Mouse (Mus musculus): ENCODE results near the gene Oprm1. TPM values are rescaled to one million over a fixed set of nuclear protein-coding genes. Genes with fewer than 3 reads are reported as not detected.
A peak's percentile ranks its signal among the peaks of the same experiment; 100 is the strongest.

The Oprm1 gene
- total and polyA plus RNA-seq, 2 experiments from 2014 or later, result not detected

GRCm38 (mm10) chr10:7063752-7064457, 305.6 kb downstream of the Oprm1 start:
- Histone ChIP-seq H3K27me3 (ENCODE audit: control insufficient read depth, insufficient read depth, low read length) (no peaks in the 10 kb centered on the region), H3K27ac (ENCODE audit: low read depth) (no peak overlapping the region), H3K4me1 (ENCODE audit: control insufficient read depth, insufficient read depth) (no peaks in the 10 kb centered on the region), H3K9ac (replicated peaks; ENCODE audit: low read depth, low read length) (no peak overlapping the region), H3K36me3 (replicated peaks; ENCODE audit: control insufficient read depth, insufficient read depth, low read length) (no peaks in the 10 kb centered on the region), H3K4me2 (ENCODE audit: low read depth, low read length) (no peak overlapping the region), H3K9me3 (replicated peaks; ENCODE audit: control insufficient read depth, low read length) (no peaks in the 10 kb centered on the region), H3K4me3 (ENCODE audit: low read depth, low read length) (no peak overlapping the region)
- 72% methylated on average over 9 of the region's 9 CpGs for WGBS
- DNase-seq (ENCODE audit: low spot score) (no peak), ATAC-seq (ENCODE audit: insufficient read depth, low read depth) (no peak)
- no peak for TF ChIP-seq CTCF (IDR thresholded peaks at IDR 0.05; ENCODE audit: low read depth)
- TF ChIP-seq EP300 (IDR thresholded peaks at IDR 0.05; ENCODE audit: low read depth), result no peak

GRCm38 (mm10) chr10:7068608-7069007, 310.3 kb downstream of the Oprm1 start:
- H3K9ac ChIP-seq (replicated peaks; ENCODE audit: low read depth, low read length), result no peak overlapping the region
- H3K9me3 ChIP-seq (replicated peaks; ENCODE audit: control insufficient read depth, low read length), result no peaks in the 10 kb centered on the region
- no peaks in the 10 kb centered on the region for H3K27me3 ChIP-seq (ENCODE audit: control insufficient read depth, insufficient read depth, low read length)
- no peak overlapping the region for H3K4me2 ChIP-seq (ENCODE audit: low read depth, low read length)
- DNase-seq (ENCODE audit: low spot score) (no peak), ATAC-seq (ENCODE audit: insufficient read depth, low read depth) (no peak)
- no peak overlapping the region for H3K27ac ChIP-seq (ENCODE audit: low read depth)
- H3K4me1 ChIP-seq (ENCODE audit: control insufficient read depth, insufficient read depth), result no peaks in the 10 kb centered on the region
- no peak overlapping the region for H3K4me3 ChIP-seq (ENCODE audit: low read depth, low read length)
- WGBS, result 56% methylated on average over 12 of the region's 12 CpGs
- no peak for TF ChIP-seq EP300 (IDR thresholded peaks at IDR 0.05; ENCODE audit: low read depth)
- peak; percentile 36 for TF ChIP-seq CTCF (IDR thresholded peaks at IDR 0.05; ENCODE audit: low read depth)
- no peaks in the 10 kb centered on the region for H3K36me3 ChIP-seq (replicated peaks; ENCODE audit: control insufficient read depth, insufficient read depth, low read length)

- H3K4me2 ChIP-seq (ENCODE audit: low read depth, low read length), result no peak overlapping the region
- DNase-seq (ENCODE audit: low spot score) (no peak), ATAC-seq (ENCODE audit: insufficient read depth, low read depth) (no peak)
- H3K4me3 ChIP-seq (ENCODE audit: low read depth, low read length), result no peak overlapping the region
- H3K36me3 ChIP-seq (replicated peaks; ENCODE audit: control insufficient read depth, insufficient read depth, low read length), result no peaks in the 10 kb centered on the region
- H3K4me1 ChIP-seq (ENCODE audit: control insufficient read depth, insufficient read depth), result no peaks in the 10 kb centered on the region
- no peak for TF ChIP-seq CTCF (IDR thresholded peaks at IDR 0.05; ENCODE audit: low read depth)
- TF ChIP-seq EP300 (IDR thresholded peaks at IDR 0.05; ENCODE audit: low read depth), result no peak
- H3K27ac ChIP-seq (ENCODE audit: low read depth), result no peak overlapping the region
- no peaks in the 10 kb centered on the region for H3K27me3 ChIP-seq (ENCODE audit: control insufficient read depth, insufficient read depth, low read length)
- H3K9ac ChIP-seq (replicated peaks; ENCODE audit: low read depth, low read length), result no peak overlapping the region
- WGBS, result 84% methylated on average over 2 of the region's 2 CpGs
- H3K9me3 ChIP-seq (replicated peaks; ENCODE audit: control insufficient read depth, low read length), result no peaks in the 10 kb centered on the region
Observed at GRCm38 (mm10) chr10:7069090-7069489, 310.8 kb downstream of the Oprm1 start.

GRCm38 (mm10) chr10:7070100-7070835, 312.0 kb downstream of the Oprm1 start:
- Histone ChIP-seq H3K4me1 (ENCODE audit: control insufficient read depth, insufficient read depth) (no peaks in the 10 kb centered on the region), H3K36me3 (replicated peaks; ENCODE audit: control insufficient read depth, insufficient read depth, low read length) (no peaks in the 10 kb centered on the region), H3K4me3 (ENCODE audit: low read depth, low read length) (no peak overlapping the region), H3K4me2 (ENCODE audit: low read depth, low read length) (no peak overlapping the region), H3K27ac (ENCODE audit: low read depth) (no peak overlapping the region), H3K9me3 (replicated peaks; ENCODE audit: control insufficient read depth, low read length) (no peaks in the 10 kb centered on the region), H3K9ac (replicated peaks; ENCODE audit: low read depth, low read length) (no peak overlapping the region), H3K27me3 (ENCODE audit: control insufficient read depth, insufficient read depth, low read length) (no peaks in the 10 kb centered on the region)
- DNase-seq (ENCODE audit: low spot score) (no peak), ATAC-seq (ENCODE audit: insufficient read depth, low read depth) (no peak)
- 52% methylated on average over 8 of the region's 8 CpGs for WGBS
- TF ChIP-seq CTCF (IDR thresholded peaks at IDR 0.05; ENCODE audit: low read depth), result no peak
- no peak for TF ChIP-seq EP300 (IDR thresholded peaks at IDR 0.05; ENCODE audit: low read depth)

- no peaks in the 10 kb centered on the region for H3K9me3 ChIP-seq (replicated peaks; ENCODE audit: control insufficient read depth, low read length)
- H3K4me2 ChIP-seq (ENCODE audit: low read depth, low read length), result no peak overlapping the region
- no peaks in the 10 kb centered on the region for H3K27me3 ChIP-seq (ENCODE audit: control insufficient read depth, insufficient read depth, low read length)
- H3K4me3 ChIP-seq (ENCODE audit: low read depth, low read length), result no peak overlapping the region
- WGBS, result 80% methylated on average over 5 of the region's 5 CpGs
- no peaks in the 10 kb centered on the region for H3K36me3 ChIP-seq (replicated peaks; ENCODE audit: control insufficient read depth, insufficient read depth, low read length)
- DNase-seq (ENCODE audit: low spot score), result no peak
- no peaks in the 10 kb centered on the region for H3K4me1 ChIP-seq (ENCODE audit: control insufficient read depth, insufficient read depth)
- ATAC-seq (ENCODE audit: insufficient read depth, low read depth), result no peak
- H3K27ac ChIP-seq (ENCODE audit: low read depth), result no peak overlapping the region
- no peak overlapping the region for H3K9ac ChIP-seq (replicated peaks; ENCODE audit: low read depth, low read length)
- TF ChIP-seq EP300 (IDR thresholded peaks at IDR 0.05; ENCODE audit: low read depth), result no peak
- TF ChIP-seq CTCF (IDR thresholded peaks at IDR 0.05; ENCODE audit: low read depth), result no peak
Observed at GRCm38 (mm10) chr10:7070924-7071323, 312.6 kb downstream of the Oprm1 start.

Data from heart, postnatal 0 days (tissue).